Mouse (Mus musculus) neural tube, embryonic 14.5 days (tissue): Measurements from ENCODE around the gene Chmp1a. TPM values are rescaled to one million over a fixed set of nuclear protein-coding genes. Genes with fewer than 3 reads are reported as not detected.
"Not testable (repeated sequence)": the region's sequence is repeated elsewhere in the genome, so short reads cannot be mapped to it uniquely, and the experiment has no call there.

Experiments
- ATAC-seq: fragments of 200-750 bp; cut with Nextera tagmentation; 2 replicates; pipeline ENCODE4 v1.8.0; 2017; ENCODE audit warnings: low read depth, mild to moderate bottlenecking, moderate TSS enrichment, moderate library complexity
- H3K27ac ChIP-seq: fragments of 300-500 bp; sonication (generic); 2 replicates; pipeline ENCODE4 v1.5.1; 2014; ENCODE audit warnings: low read depth, mild to moderate bottlenecking, control low read depth, low read length, moderate library complexity, mixed read lengths
- H3K27me3 ChIP-seq: fragments of 300-500 bp; sonication (generic); 2 replicates; pipeline ENCODE4 v1.6.1; 2014; ENCODE audit warnings: low read length; ENCODE audit not compliant: control insufficient read depth, insufficient read depth
- H3K36me3 ChIP-seq: fragments of 300-500 bp; sonication (generic); 2 replicates; pipeline ENCODE4 v1.6.1; 2014; ENCODE audit warnings: low read length, mixed read lengths; ENCODE audit not compliant: control insufficient read depth, insufficient read depth
- H3K4me1 ChIP-seq: fragments of 300-500 bp; sonication (generic); 2 replicates; pipeline ENCODE4 v1.6.1; 2014; ENCODE audit warnings: low read length; ENCODE audit not compliant: control insufficient read depth, insufficient read depth
- H3K4me2 ChIP-seq: fragments of 300-500 bp; sonication (generic); 2 replicates; pipeline ENCODE4 v1.6.1; 2014; ENCODE audit warnings: mild to moderate bottlenecking, low read depth, low read length, control low read depth
- H3K4me3 ChIP-seq: fragments of 300-500 bp; sonication (generic); 2 replicates; pipeline ENCODE4 v1.5.1; 2014; ENCODE audit warnings: low read depth, low read length, control low read depth, mixed read lengths
- H3K9ac ChIP-seq: fragments of 300-500 bp; sonication (generic); replicated peaks from 2 replicates; pipeline ENCODE4 v1.6.1; 2014; ENCODE audit warnings: low read depth, mild to moderate bottlenecking, control low read depth, low read length, mixed read lengths
- H3K9me3 ChIP-seq: fragments of 300-500 bp; sonication (generic); 2 replicates; pipeline ENCODE4 v1.6.1; 2016; ENCODE audit warnings: low read length; ENCODE audit not compliant: control insufficient read depth
- WGBS: fragments of 180-500 bp; shearing (Covaris S2); extraction: QIAGEN DNeasy Blood & Tissue Kit; methylation state at CpG from one replicate; pipeline ENCODE4 v1.1.7; 2014; 5-methylcytosine and 5-hydroxymethylcytosine counted together
- polyA plus RNA-seq: library from polyadenylated mRNA; unstranded; fragments of >200 nt; fragmentation: Nextera tagmentation; extraction: Ambion mirVana; gene quantifications from 2 replicates; pipeline ENCODE4 v1.2.1, GENCODE M21; 2014

Chmp1a gene
- polyA plus RNA-seq, 1 experiment from 2014 or later, result 123 TPM

DNA sequence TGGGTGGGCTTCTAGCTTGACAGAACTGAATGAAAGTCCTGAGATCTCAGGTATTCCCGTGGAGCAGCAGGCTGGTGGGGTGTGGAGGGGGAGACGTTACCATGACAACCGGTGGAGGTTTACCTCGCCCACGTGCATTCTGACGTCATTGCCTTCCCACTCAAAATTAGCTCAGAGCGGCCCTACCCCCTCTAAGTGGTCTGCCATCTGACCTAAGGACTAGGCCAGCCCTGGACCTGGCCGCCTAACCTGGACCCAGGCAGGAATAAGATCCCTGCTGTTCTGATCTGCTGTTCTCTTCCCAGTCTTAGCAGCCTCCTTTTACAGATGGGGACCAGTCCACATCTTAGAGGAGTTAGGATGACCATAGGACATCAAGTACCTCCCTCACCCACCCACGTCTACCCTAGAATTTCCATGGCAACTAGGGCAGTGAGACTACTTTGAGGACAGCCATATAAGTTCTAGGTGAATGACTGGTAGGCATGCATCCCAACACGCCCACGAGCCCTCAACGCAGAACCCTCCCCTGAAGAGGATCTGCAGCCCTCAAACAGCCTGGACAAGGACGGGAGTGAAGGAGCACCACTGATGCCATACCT, 22.5 kb upstream of the Chmp1a start:
- peak overlapping the region; percentile 31 for H3K4me3 ChIP-seq
- peaks cover 3% of the 10 kb centered on the region; the same call in 1 of the 2 replicates for H3K4me1 ChIP-seq
- H3K36me3 ChIP-seq, result no peaks in the 10 kb centered on the region
- no peaks in the 10 kb centered on the region for H3K27me3 ChIP-seq
- no peaks in the 10 kb centered on the region for H3K9me3 ChIP-seq
- H3K27ac ChIP-seq, result no peak overlapping the region
- H3K9ac ChIP-seq, result no peak overlapping the region
- 29% methylated on average over 13 of the region's 13 CpGs for WGBS
- peak overlapping the region; percentile 52 for H3K4me2 ChIP-seq
- no peak for ATAC-seq

GRCm38 (mm10) chr8:123233760-123234159, 21.2 kb upstream of the Chmp1a start:
- Histone ChIP-seq H3K4me1 (peaks cover 3% of the 10 kb centered on the region; the same call in 1 of the 2 replicates), H3K9ac (no peak overlapping the region), H3K4me2 (no peak overlapping the region), H3K36me3 (no peaks in the 10 kb centered on the region), H3K9me3 (no peaks in the 10 kb centered on the region), H3K4me3 (no peak overlapping the region), H3K27ac (no peak overlapping the region), H3K27me3 (no peaks in the 10 kb centered on the region)
- ATAC-seq, result no peak
- WGBS, result 79% methylated on average over 11 of the region's 11 CpGs

DNA sequence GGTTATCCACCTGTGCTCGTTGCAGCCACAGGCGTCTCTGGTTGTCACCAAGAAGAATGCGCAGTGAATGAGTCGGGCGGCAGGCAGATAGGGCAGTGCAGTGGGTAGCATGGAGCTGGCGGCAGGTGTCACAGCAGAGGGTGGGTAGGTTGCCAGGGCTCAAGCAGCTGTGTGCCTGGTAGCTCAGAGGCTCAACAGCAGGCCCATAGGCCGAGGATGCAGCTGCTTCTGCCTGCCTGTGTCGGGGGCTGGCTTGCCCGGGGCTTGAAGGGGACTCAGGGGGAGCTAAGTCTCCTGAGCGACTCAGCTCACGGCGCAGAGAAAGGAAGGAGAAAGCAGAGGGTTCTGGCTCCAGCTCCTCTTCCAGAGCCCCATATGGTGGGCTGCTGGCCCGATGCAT, 20.7 kb upstream of the Chmp1a start:
- no peak overlapping the region for H3K27ac ChIP-seq
- 46% methylated on average over 11 of the region's 13 CpGs for WGBS
- H3K4me1 ChIP-seq, result peaks cover 3% of the 10 kb centered on the region; the same call in 1 of the 2 replicates
- no peaks in the 10 kb centered on the region for H3K27me3 ChIP-seq
- no peak overlapping the region for H3K4me3 ChIP-seq
- no peaks in the 10 kb centered on the region for H3K36me3 ChIP-seq
- no peak overlapping the region for H3K4me2 ChIP-seq
- no peaks in the 10 kb centered on the region for H3K9me3 ChIP-seq
- H3K9ac ChIP-seq, result no peak overlapping the region
- ATAC-seq, result peak; percentile 35; the same call in 1 of the 2 replicates

GRCm38 (mm10) chr8:123232553-123232952, 20.0 kb upstream of the Chmp1a start:
- no peaks in the 10 kb centered on the region for H3K27me3 ChIP-seq
- H3K4me1 ChIP-seq, result peaks cover 3% of the 10 kb centered on the region; the same call in 1 of the 2 replicates
- 0 out of 2 replicates have a peak, but pooled peaks cover 2% of the 10 kb centered on the region for H3K36me3 ChIP-seq
- no peaks in the 10 kb centered on the region for H3K9me3 ChIP-seq
- no peak for ATAC-seq
- no peak overlapping the region for H3K4me3 ChIP-seq
- H3K4me2 ChIP-seq, result no peak overlapping the region
- 23% methylated on average over 7 of the region's 7 CpGs for WGBS
- H3K27ac ChIP-seq, result no peak overlapping the region
- no peak overlapping the region for H3K9ac ChIP-seq

- Histone ChIP-seq H3K9ac (no peak overlapping the region), H3K36me3 (peaks cover 3% of the 10 kb centered on the region; the same call in 1 of the 2 replicates), H3K27me3 (no peaks in the 10 kb centered on the region), H3K4me3 (no peak overlapping the region), H3K4me1 (peaks cover 3% of the 10 kb centered on the region; the same call in 1 of the 2 replicates), H3K27ac (no peak overlapping the region), H3K4me2 (no peak overlapping the region), H3K9me3 (no peaks in the 10 kb centered on the region)
- no peak for ATAC-seq
- 63% methylated on average over 5 of the region's 5 CpGs for WGBS
These were observed 19.2 kb upstream of the Chmp1a start for GRCm38 (mm10) chr8:123231742-123232141.

- H3K36me3 ChIP-seq, H3K9ac ChIP-seq, H3K27me3 ChIP-seq, H3K27ac ChIP-seq, H3K4me2 ChIP-seq, H3K9me3 ChIP-seq, H3K4me1 ChIP-seq, ATAC-seq, H3K4me3 ChIP-seq: not testable (repeated sequence)
- 87% methylated on average over 10 of the region's 11 CpGs for WGBS
These were observed 17.8 kb upstream of the Chmp1a start for GRCm38 (mm10) chr8:123230326-123230725.

DNA sequence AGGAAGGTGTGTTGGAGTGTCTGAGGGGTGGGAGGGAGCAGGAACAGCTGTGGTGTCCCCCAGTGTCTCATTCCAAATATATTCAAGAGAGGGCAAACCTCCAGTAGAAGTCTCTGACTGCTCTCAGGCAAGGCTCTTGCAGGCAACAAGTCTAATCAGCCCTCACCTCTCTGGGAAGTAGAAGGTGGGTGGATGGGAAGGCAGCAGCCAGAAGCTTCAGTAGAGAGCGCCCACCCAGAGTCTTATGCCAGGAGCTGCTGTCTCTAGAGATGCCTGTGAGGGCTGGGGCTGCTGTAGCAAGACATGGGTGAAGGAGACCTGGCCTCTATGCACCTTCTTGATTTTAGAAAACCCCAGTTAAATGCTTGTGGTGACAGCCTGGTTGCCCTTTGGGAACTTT, 15.9 kb upstream of the Chmp1a start:
- H3K4me1 ChIP-seq, result peaks cover 14% of the 10 kb centered on the region
- no peaks in the 10 kb centered on the region for H3K9me3 ChIP-seq
- no peak for ATAC-seq
- no peak overlapping the region for H3K4me2 ChIP-seq
- 90% methylated on average over 1 of the region's 1 CpGs for WGBS
- no peak overlapping the region for H3K4me3 ChIP-seq
- H3K27ac ChIP-seq, result no peak overlapping the region
- no peak overlapping the region for H3K9ac ChIP-seq
- H3K27me3 ChIP-seq, result no peaks in the 10 kb centered on the region
- peaks cover 3% of the 10 kb centered on the region; the same call in 1 of the 2 replicates for H3K36me3 ChIP-seq

DNA sequence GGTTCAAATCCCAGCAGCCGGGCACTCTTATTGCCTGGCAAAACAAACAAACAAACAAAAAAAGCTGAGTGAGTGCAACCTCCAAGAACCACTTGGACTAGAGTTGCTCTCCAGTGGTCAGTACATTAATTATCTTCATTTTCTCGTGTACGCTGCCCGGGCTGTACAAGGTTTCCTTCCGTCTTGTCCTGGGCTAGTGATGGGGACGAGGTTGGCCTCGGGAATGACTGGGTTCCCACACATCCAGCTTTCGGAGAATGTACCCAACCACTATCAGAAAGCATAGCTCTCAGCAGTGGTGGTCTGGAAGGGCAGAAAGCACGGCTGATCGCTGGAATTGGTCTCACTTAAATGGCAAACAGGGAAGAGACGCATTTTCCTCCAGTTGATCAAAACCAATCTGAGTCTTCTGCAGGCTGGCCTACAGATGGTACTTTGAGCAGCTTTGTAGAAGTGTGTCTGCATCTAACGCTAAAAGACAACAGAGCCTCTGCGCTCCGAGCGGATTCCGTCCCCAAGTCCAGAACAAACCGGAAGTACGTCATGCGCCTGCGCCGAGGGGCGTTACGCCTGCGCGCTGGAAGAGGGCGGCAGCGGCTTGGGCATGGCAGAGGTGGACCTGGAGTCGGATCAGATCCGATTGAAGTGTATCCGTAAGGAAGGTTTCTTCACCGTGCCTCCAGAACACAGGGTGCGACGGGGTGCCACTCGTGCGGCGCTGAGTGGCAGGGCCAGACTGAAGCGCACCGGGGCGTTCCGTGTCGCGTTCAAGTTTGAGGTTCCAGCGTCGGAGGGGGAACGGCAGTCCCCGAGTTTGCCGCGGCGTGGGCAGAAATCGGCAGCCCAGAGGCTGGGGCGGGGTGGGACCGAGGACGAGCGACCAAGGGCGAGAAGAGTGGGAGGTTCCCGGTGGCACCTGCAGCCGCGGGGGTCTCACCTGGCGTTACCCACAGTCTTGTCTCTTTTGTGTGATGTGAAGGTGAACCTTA, 12.0 kb upstream of the Chmp1a start, which contains the start of gene Cdk10:
Cdk10 (plus strand) TSS at position 565 of the 989 bp plus-strand sequence.
- no peaks in the 10 kb centered on the region for H3K9me3 ChIP-seq
- peak within 1 kb of the TSS; percentile 84 for H3K4me2 ChIP-seq
- H3K36me3 ChIP-seq, result peaks cover 3% of the 10 kb centered on the region; the same call in 1 of the 2 replicates
- H3K27ac ChIP-seq, result peak within 1 kb of the TSS; percentile 80
- ATAC-seq, result peak; percentile 89
- H3K4me1 ChIP-seq, result peaks cover 14% of the 10 kb centered on the region
- H3K4me3 ChIP-seq, result peak within 1 kb of the TSS; percentile 73
- H3K9ac ChIP-seq, result peak within 1 kb of the TSS; percentile 79
- no peaks in the 10 kb centered on the region for H3K27me3 ChIP-seq
- WGBS, result 3% methylated on average over 59 of the region's 59 CpGs

DNA sequence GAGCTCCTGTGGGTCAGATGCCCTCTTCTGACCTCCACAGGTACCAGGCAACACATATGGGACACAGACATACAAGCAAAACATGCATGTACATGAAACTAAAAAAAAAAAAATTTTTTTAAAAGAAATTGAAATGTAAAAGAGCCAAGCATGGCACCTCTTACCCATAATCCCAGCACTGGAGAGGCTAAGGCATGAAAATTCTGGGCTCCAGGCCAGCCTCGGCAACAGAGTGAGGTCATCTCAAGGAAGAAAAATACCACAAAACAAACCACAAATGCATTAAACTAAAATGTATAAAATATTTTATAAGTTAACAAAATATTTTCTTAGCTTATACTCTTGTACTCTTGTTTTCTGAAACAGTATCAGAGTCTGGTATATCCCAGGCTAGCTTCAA, 8.4 kb upstream of the Chmp1a start:
- no peak overlapping the region for H3K27ac ChIP-seq
- ATAC-seq, result no peak
- no peaks in the 10 kb centered on the region for H3K9me3 ChIP-seq
- no peak overlapping the region for H3K4me2 ChIP-seq
- WGBS, result 97% methylated on average over 1 of the region's 1 CpGs
- H3K9ac ChIP-seq, result no peak overlapping the region
- H3K4me1 ChIP-seq, result peaks cover 14% of the 10 kb centered on the region
- no peaks in the 10 kb centered on the region for H3K36me3 ChIP-seq
- H3K27me3 ChIP-seq, result no peaks in the 10 kb centered on the region
- H3K4me3 ChIP-seq, result no peak overlapping the region
